Mouse (Mus musculus) stomach, embryonic 15.5 days (tissue): Measurements from ENCODE around the gene Snrpa. TPM values are rescaled to one million over a fixed set of nuclear protein-coding genes. Genes with fewer than 3 reads are reported as not detected.

Source experiments
- ATAC-seq: fragments of 200-750 bp; cut with Nextera tagmentation; 2 replicates; pipeline ENCODE4 v1.8.0; 2017; ENCODE audit warnings: low read depth, moderate number of reproducible peaks, moderate TSS enrichment; ENCODE audit not compliant: insufficient read depth, low FRiP score
- H3K27ac ChIP-seq: fragments of 300-500 bp; sonication (generic); 2 replicates; pipeline ENCODE4 v1.5.1; 2015; ENCODE audit warnings: mild to moderate bottlenecking, inconsistent platforms
- H3K27me3 ChIP-seq: fragments of 300-500 bp; sonication (generic); replicated peaks from 2 replicates; pipeline ENCODE4 v1.6.1; 2015; ENCODE audit warnings: inconsistent platforms
- H3K36me3 ChIP-seq: fragments of 300-500 bp; sonication (generic); 2 replicates; pipeline ENCODE4 v1.6.1; 2015; ENCODE audit warnings: inconsistent platforms
- H3K4me1 ChIP-seq: fragments of 300-500 bp; sonication (generic); 2 replicates; pipeline ENCODE4 v1.6.1; 2015; ENCODE audit warnings: inconsistent platforms
- H3K4me2 ChIP-seq: fragments of 300-500 bp; sonication (generic); 2 replicates; pipeline ENCODE4 v1.6.1; 2015; ENCODE audit warnings: mild to moderate bottlenecking, inconsistent platforms
- H3K4me3 ChIP-seq: fragments of 300-500 bp; sonication (generic); replicated peaks from 2 replicates; pipeline ENCODE4 v1.5.1; 2015; ENCODE audit warnings: inconsistent platforms
- H3K9ac ChIP-seq: fragments of 300-500 bp; sonication (generic); 2 replicates; pipeline ENCODE4 v1.6.1; 2015; ENCODE audit warnings: inconsistent platforms
- H3K9me3 ChIP-seq: fragments of 300-500 bp; sonication (generic); 2 replicates; pipeline ENCODE4 v1.6.1; 2016; ENCODE audit warnings: inconsistent platforms
- WGBS: fragments of 180-500 bp; shearing (Covaris S2); methylation state at CpG from one replicate; pipeline ENCODE4 v1.1.7; 2015; 5-methylcytosine and 5-hydroxymethylcytosine counted together
- polyA plus RNA-seq: library from polyadenylated mRNA; unstranded; fragments of >200 nt; fragmentation: Nextera tagmentation; extraction: Ambion mirVana; gene quantifications from 2 replicates; pipeline ENCODE4 v1.2.1, GENCODE M21; 2015

Snrpa gene
- polyA plus RNA-seq, 1 experiment from 2014 or later, result 224 TPM

DNA sequence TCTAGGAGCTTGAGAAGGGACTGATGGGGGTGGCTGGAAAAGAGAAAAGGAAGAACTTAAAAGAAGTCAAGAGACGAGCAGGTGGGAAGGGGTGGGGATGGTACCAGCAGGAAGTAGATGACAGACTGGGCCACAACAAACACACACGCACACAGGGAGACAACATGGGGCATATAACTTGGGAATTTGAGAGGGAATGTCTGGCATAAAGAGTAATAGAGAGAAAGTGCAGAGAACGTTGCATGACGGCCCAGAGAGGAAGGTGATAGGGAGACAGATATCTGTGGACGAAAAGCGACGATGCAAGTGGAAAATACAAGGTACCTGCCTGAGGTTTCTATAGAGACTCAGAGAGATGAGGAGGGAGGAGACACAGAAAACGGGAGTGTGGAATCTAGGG lies 30.4 kb downstream of the Snrpa start:
- Histone ChIP-seq H3K4me2 (peak overlapping the region; percentile 77), H3K36me3 (peaks cover 19% of the 10 kb centered on the region; the same call in 1 of the 2 replicates), H3K9me3 (no peaks in the 10 kb centered on the region), H3K4me3 (peak overlapping the region; percentile 74), H3K4me1 (peaks cover 52% of the 10 kb centered on the region), H3K27ac (peak overlapping the region; percentile 98), H3K27me3 (no peaks in the 10 kb centered on the region), H3K9ac (peak overlapping the region; percentile 65)
- WGBS, result 4% methylated on average over 8 of the region's 8 CpGs
- no peak for ATAC-seq

DNA sequence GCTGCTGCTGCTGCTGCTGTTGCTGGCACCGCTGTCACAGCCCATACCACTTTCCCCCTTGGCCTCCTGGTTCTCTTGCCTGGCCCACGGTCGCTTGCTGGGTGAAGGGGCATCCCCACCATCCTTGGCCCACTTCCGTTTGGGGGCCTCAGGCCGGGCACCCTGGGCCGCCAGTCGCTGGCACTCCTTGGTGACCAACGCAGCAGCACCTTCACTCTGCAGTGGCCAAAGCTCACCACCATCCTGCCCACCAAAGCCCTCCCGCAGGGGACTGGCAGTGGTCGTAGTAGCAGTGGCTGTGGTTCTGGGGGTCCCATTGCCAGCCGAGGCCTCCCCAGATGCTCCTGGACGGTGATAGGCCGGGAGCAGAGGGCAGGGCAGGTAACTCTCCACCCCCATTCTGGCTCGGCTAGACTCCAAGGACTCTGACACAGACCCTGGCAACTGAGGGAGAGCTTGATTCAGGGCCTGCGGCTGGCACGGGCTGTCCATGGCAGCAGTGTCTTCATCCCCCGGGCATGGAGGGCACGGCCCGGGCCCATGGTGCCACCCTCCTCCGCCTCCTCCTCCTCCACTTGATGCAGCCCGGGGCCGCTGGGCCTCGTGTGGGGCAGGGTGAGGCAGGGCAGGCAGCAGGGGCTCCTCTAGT lies 30.9 kb downstream of the Snrpa start:
- Histone ChIP-seq H3K27me3 (no peaks in the 10 kb centered on the region), H3K4me2 (peak overlapping the region; percentile 77), H3K9me3 (no peaks in the 10 kb centered on the region), H3K4me3 (peak overlapping the region; percentile 74), H3K27ac (0 out of 2 replicates have a peak overlapping the region, but pooled peaks have one; percentile 98), H3K4me1 (peaks cover 56% of the 10 kb centered on the region), H3K9ac (0 out of 2 replicates have a peak overlapping the region, but pooled peaks have one; percentile 65), H3K36me3 (peaks cover 19% of the 10 kb centered on the region; the same call in 1 of the 2 replicates)
- 70% methylated on average over 23 of the region's 23 CpGs for WGBS
- no peak for ATAC-seq

DNA sequence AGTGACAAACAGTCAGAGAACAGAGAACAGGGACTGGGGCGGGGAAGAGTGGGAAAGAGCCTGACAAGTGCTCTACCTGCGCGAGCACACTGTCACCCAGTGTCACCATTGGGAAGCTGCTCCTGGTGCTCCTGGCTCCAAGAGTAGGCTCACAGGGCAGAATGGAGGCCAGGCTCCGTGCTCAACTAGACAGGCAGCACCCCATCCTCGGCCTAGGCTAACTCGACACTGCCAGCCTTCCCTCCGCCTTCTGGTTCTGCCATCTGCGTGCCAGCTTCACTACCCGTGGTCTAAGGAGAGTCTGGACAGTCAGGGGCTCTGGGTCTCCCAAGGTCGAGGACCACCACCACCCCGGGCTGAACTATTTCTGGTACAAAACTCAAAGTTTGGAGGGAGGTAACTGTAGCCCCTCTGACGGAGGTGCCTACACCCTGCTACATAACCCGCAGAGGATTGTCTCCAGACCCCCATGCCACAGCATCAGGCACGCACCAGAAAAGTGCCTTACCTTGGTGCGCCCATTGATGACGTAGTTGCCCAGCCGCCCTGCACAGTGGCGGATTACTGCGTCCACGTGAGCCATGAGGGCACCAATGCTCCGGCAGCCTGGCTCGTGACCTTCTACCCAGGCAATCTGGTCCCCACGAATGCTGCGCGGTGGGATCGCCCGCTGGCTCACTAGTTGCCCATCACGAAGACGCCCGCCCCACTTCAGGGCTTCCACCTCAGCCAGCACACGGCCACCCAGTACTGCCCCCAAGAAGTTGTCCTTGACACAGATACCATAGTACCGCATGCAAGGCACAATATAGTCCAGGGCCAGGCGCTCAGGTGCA lies 31.7 kb downstream of the Snrpa start:
- peaks cover 21% of the 10 kb centered on the region for H3K36me3 ChIP-seq
- peaks cover 59% of the 10 kb centered on the region for H3K4me1 ChIP-seq
- peak overlapping the region; percentile 74 for H3K4me3 ChIP-seq
- 79% methylated on average over 33 of the region's 33 CpGs for WGBS
- ATAC-seq, result no peak
- no peaks in the 10 kb centered on the region for H3K9me3 ChIP-seq
- no peak overlapping the region for H3K9ac ChIP-seq
- no peak overlapping the region for H3K27ac ChIP-seq
- H3K4me2 ChIP-seq, result peak overlapping the region; percentile 77
- no peaks in the 10 kb centered on the region for H3K27me3 ChIP-seq

DNA sequence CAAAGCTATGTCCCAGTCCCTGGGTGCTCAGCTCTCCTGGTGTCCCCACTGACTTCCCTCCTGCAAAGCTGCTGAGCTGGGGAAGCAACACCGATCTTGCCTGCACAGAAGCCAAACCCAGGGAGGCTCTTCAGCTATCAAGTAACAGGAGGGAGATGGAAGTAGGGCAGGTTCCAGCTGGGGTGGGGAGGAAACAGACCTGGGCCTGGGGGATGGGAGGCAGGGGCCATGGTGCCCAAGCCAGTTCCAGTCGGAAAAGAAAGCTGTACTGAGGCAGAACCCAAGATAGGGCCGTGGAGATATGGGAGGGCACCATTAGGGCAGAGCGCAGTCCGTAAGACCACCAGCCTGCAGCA lies 32.6 kb downstream of the Snrpa start:
- Histone ChIP-seq H3K27me3 (no peaks in the 10 kb centered on the region), H3K4me1 (peaks cover 59% of the 10 kb centered on the region), H3K9ac (no peak overlapping the region), H3K4me3 (no peak overlapping the region; the same call in 1 of the 2 replicates), H3K27ac (no peak overlapping the region), H3K4me2 (peak overlapping the region; percentile 77), H3K9me3 (no peaks in the 10 kb centered on the region), H3K36me3 (peaks cover 30% of the 10 kb centered on the region)
- ATAC-seq, result no peak
- WGBS, result 70% methylated on average over 5 of the region's 5 CpGs

DNA sequence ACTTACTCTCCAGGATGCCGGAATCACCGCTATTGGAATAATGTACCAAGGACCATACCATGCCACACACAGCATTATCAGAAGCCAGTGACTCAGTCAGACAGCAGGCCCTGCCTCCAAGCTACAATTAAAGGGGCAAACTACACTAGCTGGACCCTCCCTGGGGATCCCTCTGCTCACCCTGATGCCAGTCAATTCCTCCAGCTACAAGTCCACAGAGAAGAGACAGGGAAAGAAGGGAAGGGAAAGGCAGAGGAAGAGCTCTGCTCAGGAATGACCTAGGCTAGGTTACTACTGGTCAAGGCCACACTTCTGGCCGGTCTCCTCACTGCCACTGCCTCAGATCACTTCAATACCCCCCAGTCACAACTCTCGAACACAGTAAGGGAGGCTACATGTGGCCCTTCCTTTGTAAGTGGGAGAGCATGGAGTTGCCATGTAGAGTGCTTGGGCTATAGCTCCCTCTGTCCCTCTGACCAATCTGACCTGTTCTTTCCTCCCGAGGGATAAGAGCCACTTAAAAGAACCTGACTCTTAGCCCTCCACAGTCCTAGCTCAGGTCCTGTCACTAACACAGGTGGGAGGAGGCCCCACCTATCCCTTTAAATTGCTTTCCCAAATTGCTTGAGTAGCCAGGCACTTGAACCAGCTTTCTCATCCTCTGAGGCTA lies 33.2 kb downstream of the Snrpa start:
- 73% methylated on average over 5 of the region's 5 CpGs for WGBS
- H3K4me2 ChIP-seq, result peak overlapping the region; percentile 77; the same call in 1 of the 2 replicates
- ATAC-seq, result no peak
- H3K27me3 ChIP-seq, result no peaks in the 10 kb centered on the region
- no peak overlapping the region for H3K27ac ChIP-seq
- no peaks in the 10 kb centered on the region for H3K9me3 ChIP-seq
- peaks cover 34% of the 10 kb centered on the region for H3K36me3 ChIP-seq
- no peak overlapping the region for H3K9ac ChIP-seq
- no peak overlapping the region; the same call in 1 of the 2 replicates for H3K4me3 ChIP-seq
- H3K4me1 ChIP-seq, result peaks cover 59% of the 10 kb centered on the region

DNA sequence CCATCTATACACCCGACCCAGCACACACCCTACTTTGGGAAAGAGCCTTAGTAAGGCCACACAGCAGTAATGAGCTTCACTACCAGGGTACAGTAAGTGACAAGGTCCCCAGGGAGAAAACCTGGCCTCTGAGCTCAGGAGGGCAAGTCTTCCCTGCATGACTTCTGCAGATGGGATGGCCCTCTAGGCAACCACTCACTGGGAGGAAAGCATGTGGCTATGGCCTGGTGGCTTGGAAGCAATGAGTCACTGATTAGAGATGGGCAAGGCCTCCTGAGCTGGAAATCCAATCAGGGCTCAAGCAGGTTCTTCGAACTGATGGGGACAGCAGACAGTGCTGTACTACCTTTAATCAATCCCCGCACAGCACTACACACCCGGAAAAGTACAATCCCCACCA lies 34.3 kb downstream of the Snrpa start:
- no peak overlapping the region for H3K9ac ChIP-seq
- H3K36me3 ChIP-seq, result peaks cover 38% of the 10 kb centered on the region
- no peak overlapping the region for H3K27ac ChIP-seq
- H3K27me3 ChIP-seq, result no peaks in the 10 kb centered on the region
- no peak overlapping the region for H3K4me2 ChIP-seq
- H3K4me1 ChIP-seq, result peaks cover 52% of the 10 kb centered on the region
- no peaks in the 10 kb centered on the region for H3K9me3 ChIP-seq
- no peak overlapping the region for H3K4me3 ChIP-seq
- WGBS, result 73% methylated on average over 4 of the region's 4 CpGs
- ATAC-seq, result no peak

DNA sequence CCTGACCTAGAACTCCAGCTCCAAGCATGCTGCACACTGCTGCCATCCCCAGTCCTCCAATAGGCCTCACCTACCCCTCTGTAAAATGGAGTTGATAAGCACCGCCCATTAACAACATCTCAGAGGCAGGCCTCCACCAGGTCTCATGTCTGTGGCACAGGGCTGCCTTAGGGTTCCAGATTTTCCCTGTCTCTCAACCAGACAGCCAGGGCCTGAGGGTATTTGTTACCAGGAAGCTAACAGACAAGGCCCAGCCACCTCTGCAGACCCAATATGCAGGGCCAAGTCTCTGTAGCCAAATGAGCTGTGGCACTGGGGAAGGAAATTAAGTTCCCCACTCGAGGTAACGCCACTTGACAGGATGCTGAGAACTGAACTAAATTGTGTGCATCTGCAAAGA lies 35.1 kb downstream of the Snrpa start:
- Histone ChIP-seq H3K27me3 (no peaks in the 10 kb centered on the region), H3K4me2 (no peak overlapping the region), H3K9ac (no peak overlapping the region), H3K9me3 (no peaks in the 10 kb centered on the region), H3K4me3 (no peak overlapping the region), H3K36me3 (peaks cover 38% of the 10 kb centered on the region), H3K4me1 (peaks cover 52% of the 10 kb centered on the region), H3K27ac (0 out of 2 replicates have a peak overlapping the region, but pooled peaks have one; percentile 9)
- no peak for ATAC-seq
- WGBS, result 82% methylated on average over 3 of the region's 3 CpGs

DNA sequence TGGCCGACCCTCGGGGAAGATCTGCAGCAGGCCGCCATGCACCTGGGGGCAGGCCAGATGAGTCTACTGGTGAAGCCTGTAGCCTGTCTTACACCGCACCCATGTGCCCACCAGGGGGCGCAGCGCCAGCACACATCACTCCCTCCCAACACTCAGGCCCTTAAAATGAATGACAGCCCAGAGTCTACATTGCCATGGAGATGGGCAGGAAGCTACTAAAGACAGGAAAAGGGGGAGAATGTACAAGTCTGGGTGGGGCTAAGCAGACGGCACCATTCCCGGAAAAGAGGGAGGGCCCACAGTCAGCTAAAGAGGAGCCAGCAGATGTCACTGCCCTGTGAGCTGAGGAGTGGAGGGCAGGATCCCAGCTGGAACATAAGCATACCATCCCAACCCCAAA lies 36.2 kb downstream of the Snrpa start:
- peak; percentile 88 for ATAC-seq
- H3K9ac ChIP-seq, result no peak overlapping the region
- no peak overlapping the region for H3K4me3 ChIP-seq
- no peak overlapping the region for H3K4me2 ChIP-seq
- H3K27ac ChIP-seq, result no peak overlapping the region
- no peaks in the 10 kb centered on the region for H3K9me3 ChIP-seq
- H3K27me3 ChIP-seq, result no peaks in the 10 kb centered on the region
- H3K4me1 ChIP-seq, result peaks cover 44% of the 10 kb centered on the region
- WGBS, result 15% methylated on average over 8 of the region's 8 CpGs
- H3K36me3 ChIP-seq, result peaks cover 38% of the 10 kb centered on the region

DNA sequence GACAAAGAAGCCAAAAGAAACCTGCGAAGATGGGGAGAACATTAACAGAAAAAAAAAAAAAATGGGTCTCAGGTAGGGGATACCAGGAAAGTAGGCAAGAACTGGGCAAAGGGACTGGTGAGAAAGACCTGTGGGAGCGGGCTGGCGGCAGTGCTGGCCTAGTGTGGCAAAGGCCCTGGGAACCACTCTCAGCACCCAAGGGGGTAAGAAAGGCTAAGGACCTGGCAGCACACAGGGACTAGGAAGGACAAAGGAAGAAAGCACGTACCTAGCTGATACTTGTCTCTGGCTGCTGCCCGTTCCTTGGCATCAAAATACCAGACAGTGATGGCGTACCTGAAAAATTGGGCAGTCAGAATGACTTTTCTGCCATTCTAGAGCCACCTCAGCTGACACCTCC lies 36.8 kb downstream of the Snrpa start:
- 91% methylated on average over 6 of the region's 6 CpGs for WGBS
- H3K9me3 ChIP-seq, result no peaks in the 10 kb centered on the region
- H3K4me3 ChIP-seq, result no peak overlapping the region

DNA sequence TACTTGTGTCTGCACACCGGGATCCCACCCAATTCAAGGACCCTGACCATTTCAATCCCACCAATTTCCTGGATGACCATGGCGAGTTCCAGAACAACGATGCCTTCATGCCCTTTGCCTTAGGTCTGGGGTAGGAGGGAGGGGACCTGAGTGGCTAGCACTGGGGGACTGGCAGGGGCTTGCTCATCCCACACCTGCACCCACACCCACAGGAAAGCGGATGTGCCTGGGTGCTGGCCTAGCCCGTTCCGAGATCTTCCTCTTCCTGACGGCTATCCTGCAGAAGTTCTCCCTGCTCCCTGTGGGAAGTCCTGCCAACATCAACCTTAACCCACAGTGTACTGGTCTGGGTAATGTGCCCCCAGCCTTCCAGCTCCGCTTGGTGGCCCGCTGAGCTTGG lies 37.9 kb downstream of the Snrpa start:
- H3K9ac ChIP-seq, result no peak overlapping the region
- 94% methylated on average over 9 of the region's 9 CpGs for WGBS
- no peak overlapping the region for H3K4me3 ChIP-seq
- H3K27me3 ChIP-seq, result no peaks in the 10 kb centered on the region
- peaks cover 31% of the 10 kb centered on the region for H3K4me1 ChIP-seq
- peaks cover 25% of the 10 kb centered on the region for H3K36me3 ChIP-seq
- no peak overlapping the region for H3K4me2 ChIP-seq
- no peak for ATAC-seq
- no peaks in the 10 kb centered on the region for H3K9me3 ChIP-seq
- H3K27ac ChIP-seq, result no peak overlapping the region

More for the DNA sequence above, 36.8 kb downstream of the Snrpa start:
- Histone ChIP-seq H3K4me2 (no peak overlapping the region), H3K4me1 (peaks cover 38% of the 10 kb centered on the region), H3K27ac (no peak overlapping the region), H3K9ac (no peak overlapping the region), H3K36me3 (peaks cover 34% of the 10 kb centered on the region), H3K27me3 (no peaks in the 10 kb centered on the region)
- ATAC-seq, result no peak

DNA sequence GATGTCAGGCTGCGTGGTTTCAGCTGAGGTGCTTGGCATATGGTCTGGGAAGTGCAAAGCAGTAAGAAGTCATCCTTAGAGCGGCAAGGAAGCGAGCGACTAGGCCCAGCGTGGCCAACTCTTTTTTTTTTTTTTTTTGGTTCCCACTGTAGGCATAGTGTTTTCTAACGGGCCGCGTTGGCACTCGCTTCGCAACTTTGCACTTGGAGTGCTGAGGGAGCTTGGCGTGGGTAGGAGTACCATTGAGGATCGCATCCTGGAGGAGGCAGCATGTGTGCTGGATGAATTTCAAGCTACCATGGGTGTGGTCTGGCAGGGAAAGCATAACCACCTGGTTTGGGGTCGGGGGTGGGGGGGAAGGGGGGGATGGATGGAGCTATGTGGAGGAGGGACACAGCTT lies 40.1 kb downstream of the Snrpa start:
- H3K4me3 ChIP-seq, result no peak overlapping the region
- WGBS, result 75% methylated on average over 13 of the region's 13 CpGs
- H3K27me3 ChIP-seq, result no peaks in the 10 kb centered on the region
- peaks cover 19% of the 10 kb centered on the region for H3K36me3 ChIP-seq
- ATAC-seq, result no peak
- no peak overlapping the region for H3K9ac ChIP-seq
- peaks cover 15% of the 10 kb centered on the region for H3K4me1 ChIP-seq
- H3K9me3 ChIP-seq, result no peaks in the 10 kb centered on the region
- no peak overlapping the region for H3K27ac ChIP-seq
- no peak overlapping the region for H3K4me2 ChIP-seq
